Mouse (Mus musculus) midbrain, postnatal 0 days (tissue): ENCODE measurements at regions not wholly inside any gene's neighbourhood (a gene's known extent, or its start where the extent isn't known, plus 50 kb on each side); places are given as distances from the start of the nearest gene placed in this dataset.

Experiments
- ATAC-seq: fragments of 200-750 bp; cut with Nextera tagmentation; 2 replicates; pipeline ENCODE4 v1.8.0; 2017; ENCODE audit warnings: moderate number of reproducible peaks, mild to moderate bottlenecking, moderate TSS enrichment, moderate library complexity; ENCODE audit not compliant: low FRiP score
- DNase-seq: peaks from one replicate; pipeline ENCODE4 v3.0.0-alpha.2; 2015; ENCODE audit warnings: low spot score
- H3K27ac ChIP-seq: fragments of 300-500 bp; sonication (generic); 2 replicates; pipeline ENCODE4 v1.5.1; 2014; ENCODE audit warnings: low read depth, mild to moderate bottlenecking, low read length, mixed read lengths
- H3K27me3 ChIP-seq: fragments of 300-500 bp; sonication (generic); 2 replicates; pipeline ENCODE4 v1.6.1; 2014; ENCODE audit warnings: low read length, control low read depth, mixed read lengths; ENCODE audit not compliant: insufficient read depth
- H3K36me3 ChIP-seq: fragments of 300-500 bp; sonication (generic); 2 replicates; pipeline ENCODE4 v1.6.1; 2014; ENCODE audit warnings: low read length, control low read depth, mixed read lengths; ENCODE audit not compliant: insufficient read depth
- H3K4me1 ChIP-seq: fragments of 300-500 bp; sonication (generic); 2 replicates; pipeline ENCODE4 v1.6.1; 2014; ENCODE audit warnings: mild to moderate bottlenecking, control low read depth, antibody characterized with exemption, low read length, mixed read lengths; ENCODE audit not compliant: insufficient read depth
- H3K4me2 ChIP-seq: fragments of 300-500 bp; sonication (generic); 2 replicates; pipeline ENCODE4 v1.6.1; 2014; ENCODE audit warnings: low read depth, mild to moderate bottlenecking, low read length, mixed read lengths; ENCODE audit not compliant: poor library complexity, severe bottlenecking
- H3K4me3 ChIP-seq: fragments of 300-500 bp; sonication (generic); 2 replicates; pipeline ENCODE4 v1.5.1; 2014; ENCODE audit warnings: low read depth, mild to moderate bottlenecking, low read length, moderate library complexity
- H3K9ac ChIP-seq: fragments of 300-500 bp; sonication (generic); replicated peaks from 2 replicates; pipeline ENCODE4 v1.6.1; 2014; ENCODE audit warnings: mild to moderate bottlenecking, low read length, moderate library complexity, mixed read lengths; ENCODE audit not compliant: poor library complexity, severe bottlenecking
- H3K9me3 ChIP-seq: fragments of 300-500 bp; sonication (generic); 2 replicates; pipeline ENCODE4 v1.6.1; 2016; ENCODE audit warnings: low read length, control low read depth
- CTCF ChIP-seq: IDR thresholded peaks from 2 replicates; pipeline ENCODE4 v1.5.1; 2016; ENCODE audit warnings: antibody characterized with exemption, mild to moderate bottlenecking
- WGBS: fragments of 180-500 bp; shearing (Covaris S2); extraction: QIAGEN DNeasy Blood & Tissue Kit; methylation state at CpG from one replicate; pipeline ENCODE4 v1.1.7; 2014; 5-methylcytosine and 5-hydroxymethylcytosine counted together

GRCm38 (mm10) chr9:73295287-73295686, 182.1 kb downstream of the Rsl24d1 start:
- DNase-seq (no peak), ATAC-seq (no peak)
- Histone ChIP-seq H3K4me2 (no peak overlapping the region), H3K36me3 (no peaks in the 10 kb centered on the region), H3K9ac (no peak overlapping the region), H3K4me1 (no peaks in the 10 kb centered on the region), H3K9me3 (no peaks in the 10 kb centered on the region), H3K27me3 (no peaks in the 10 kb centered on the region), H3K27ac (no peak overlapping the region), H3K4me3 (no peak overlapping the region)
- no peak for TF ChIP-seq CTCF
- WGBS: 87% methylated on average over 6 of the region's 6 CpGs

GRCm38 (mm10) chr9:73302156-73302918, 189.1 kb downstream of the Rsl24d1 start:
- 87% methylated on average over 5 of the region's 5 CpGs for WGBS
- Histone ChIP-seq H3K4me2 (no peak overlapping the region), H3K27ac (no peak overlapping the region), H3K4me1 (no peaks in the 10 kb centered on the region), H3K4me3 (no peak overlapping the region), H3K36me3 (no peaks in the 10 kb centered on the region), H3K9me3 (no peaks in the 10 kb centered on the region), H3K27me3 (no peaks in the 10 kb centered on the region), H3K9ac (no peak overlapping the region)
- ATAC-seq (no peak), DNase-seq (peak; percentile 15)
- TF ChIP-seq CTCF: peak; percentile 20; the same call in 1 of the 2 replicates

GRCm38 (mm10) chr9:73317048-73317447, 203.8 kb downstream of the Rsl24d1 start:
- Histone ChIP-seq H3K9ac (no peak overlapping the region), H3K4me2 (no peak overlapping the region), H3K4me1 (no peaks in the 10 kb centered on the region), H3K27me3 (no peaks in the 10 kb centered on the region), H3K27ac (no peak overlapping the region), H3K4me3 (no peak overlapping the region), H3K9me3 (no peaks in the 10 kb centered on the region), H3K36me3 (no peaks in the 10 kb centered on the region)
- ATAC-seq: no peak
- WGBS: 67% methylated on average over 1 of the region's 1 CpGs
- DNase-seq: no peak
- TF ChIP-seq CTCF: no peak

- no peak overlapping the region for H3K9ac ChIP-seq
- H3K4me1 ChIP-seq: no peaks in the 10 kb centered on the region
- no peak for TF ChIP-seq CTCF
- WGBS: 68% methylated on average over 2 of the region's 2 CpGs
- no peak overlapping the region for H3K27ac ChIP-seq
- H3K9me3 ChIP-seq: no peaks in the 10 kb centered on the region
- no peaks in the 10 kb centered on the region for H3K36me3 ChIP-seq
- DNase-seq (no peak), ATAC-seq (no peak)
- no peak overlapping the region for H3K4me3 ChIP-seq
- H3K4me2 ChIP-seq: no peak overlapping the region
- H3K27me3 ChIP-seq: no peaks in the 10 kb centered on the region
Observed at GRCm38 (mm10) chr9:73319704-73320307, 206.6 kb downstream of the Rsl24d1 start.

DNA sequence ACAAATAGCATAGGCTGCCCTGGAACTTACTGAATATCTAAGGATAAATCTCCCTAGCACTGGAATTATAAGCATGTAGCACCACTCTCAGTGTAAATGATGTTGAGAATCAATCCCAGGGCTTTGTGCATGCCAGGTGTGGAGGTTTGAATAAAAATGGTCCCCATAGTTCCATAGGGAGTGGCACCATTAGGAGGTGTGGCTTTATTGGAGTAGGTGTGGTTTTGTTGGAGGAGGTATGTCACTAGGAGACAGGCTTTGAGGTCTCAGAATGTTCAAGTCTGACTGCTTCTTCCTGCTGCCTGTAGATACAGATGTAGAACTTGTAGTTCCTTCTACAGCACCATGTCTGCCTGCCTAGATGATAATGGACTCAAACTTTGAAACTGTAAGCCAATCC, 217.8 kb downstream of the Rsl24d1 start:
- no peak for DNase-seq

GRCm38 (mm10) chr9:73336039-73336438, 222.8 kb downstream of the Rsl24d1 start:
- H3K4me2 ChIP-seq: no peak overlapping the region
- H3K4me3 ChIP-seq: no peak overlapping the region
- H3K9me3 ChIP-seq: no peaks in the 10 kb centered on the region
- no peak for TF ChIP-seq CTCF
- no peak overlapping the region for H3K9ac ChIP-seq
- no peaks in the 10 kb centered on the region for H3K4me1 ChIP-seq
- no peaks in the 10 kb centered on the region for H3K27me3 ChIP-seq
- H3K27ac ChIP-seq: no peak overlapping the region
- no peaks in the 10 kb centered on the region for H3K36me3 ChIP-seq
- DNase-seq (no peak), ATAC-seq (no peak)
- 82% methylated on average over 5 of the region's 5 CpGs for WGBS

More for the DNA sequence above, 217.8 kb downstream of the Rsl24d1 start:
- Histone ChIP-seq H3K4me3 (no peak overlapping the region), H3K4me2 (no peak overlapping the region), H3K9me3 (no peaks in the 10 kb centered on the region), H3K9ac (no peak overlapping the region), H3K27ac (no peak overlapping the region), H3K27me3 (no peaks in the 10 kb centered on the region), H3K36me3 (no peaks in the 10 kb centered on the region), H3K4me1 (no peaks in the 10 kb centered on the region)
- ATAC-seq: no peak
- no peak for TF ChIP-seq CTCF
